Mouse (Mus musculus): Measurements from ENCODE around the gene Nxn.

Nxn gene

GRCm38 (mm10) chr11:76294078-76294477 is 104.9 kb downstream of the Nxn start:
- no peak for DNase-seq

GRCm38 (mm10) chr11:76292831-76293230 is 106.1 kb downstream of the Nxn start:
- DNase-seq = no peak

- no peak for DNase-seq
These were observed 106.5 kb downstream of the Nxn start for GRCm38 (mm10) chr11:76292398-76292797.

- DNase-seq = no peak
These were observed 107.0 kb downstream of the Nxn start for GRCm38 (mm10) chr11:76291960-76292359.

GRCm38 (mm10) chr11:76290367-76290766 is 108.6 kb downstream of the Nxn start:
- peak; percentile 92 for DNase-seq

GRCm38 (mm10) chr11:76288645-76289044 is 110.3 kb downstream of the Nxn start:
- DNase-seq = no peak

GRCm38 (mm10) chr11:76287301-76287700 is 111.6 kb downstream of the Nxn start:
- DNase-seq = no peak

GRCm38 (mm10) chr11:76286534-76287126 is 112.3 kb downstream of the Nxn start:
- DNase-seq = no peak

- DNase-seq = no peak
These were observed 113.4 kb downstream of the Nxn start for GRCm38 (mm10) chr11:76285431-76286075.

GRCm38 (mm10) chr11:76283841-76284240 is 115.1 kb downstream of the Nxn start:
- no peak for DNase-seq

- no peak for DNase-seq
These were observed 119.0 kb downstream of the Nxn start for GRCm38 (mm10) chr11:76279971-76280370.

GRCm38 (mm10) chr11:76278960-76279852 is 119.7 kb downstream of the Nxn start:
- DNase-seq = no peak

GRCm38 (mm10) chr11:76272440-76272839 is 126.5 kb downstream of the Nxn start:
- DNase-seq = peak; percentile 60

- DNase-seq = no peak
These were observed 130.3 kb downstream of the Nxn start for GRCm38 (mm10) chr11:76268521-76269065.

GRCm38 (mm10) chr11:76268001-76268459 is 130.9 kb downstream of the Nxn start:
- peak; percentile 26 for DNase-seq

- DNase-seq = no peak
These were observed 131.4 kb downstream of the Nxn start for GRCm38 (mm10) chr11:76267550-76267949.

- DNase-seq = peak; percentile 44
These were observed 136.2 kb downstream of the Nxn start for GRCm38 (mm10) chr11:76262611-76263351.

GRCm38 (mm10) chr11:76261224-76261623 is 137.7 kb downstream of the Nxn start:
- DNase-seq = no peak

GRCm38 (mm10) chr11:76260208-76261050 is 138.5 kb downstream of the Nxn start:
- peak; percentile 59 for DNase-seq

GRCm38 (mm10) chr11:76258511-76258910 is 140.4 kb downstream of the Nxn start:
- DNase-seq = peak; percentile 25

GRCm38 (mm10) chr11:76257386-76257785 is 141.6 kb downstream of the Nxn start:
- no peak for DNase-seq

GRCm38 (mm10) chr11:76256129-76256528 is 142.8 kb downstream of the Nxn start:
- DNase-seq = peak; percentile 36
